Mouse (Mus musculus): ENCODE results near the gene Elovl2. TPM values are rescaled to one million over a fixed set of nuclear protein-coding genes. Genes with fewer than 3 reads are reported as not detected.

The Elovl2 gene
- polyA plus RNA-seq, 1 experiment from 2014 or later = 314 TPM

GRCm38 (mm10) chr13:41231389-41231983 lies 11.3 kb upstream of the Elovl2 start:
- no peak overlapping the region for H3K9ac ChIP-seq (replicated peaks)
- no peaks in the 10 kb centered on the region; the same call in 1 of the 2 replicates for H3K4me1 ChIP-seq (ENCODE audit: insufficient read depth)
- H3K4me2 ChIP-seq (ENCODE audit: low read depth, low read length) = no peak overlapping the region
- no peaks in the 10 kb centered on the region for H3K9me3 ChIP-seq (ENCODE audit: low read length)
- WGBS (ENCODE audit: insufficient replicate concordance) = 78% methylated on average over 12 of the region's 12 CpGs
- H3K27me3 ChIP-seq (ENCODE audit: insufficient read depth, low read length) = no peaks in the 10 kb centered on the region
- no peaks in the 10 kb centered on the region for H3K36me3 ChIP-seq (replicated peaks; ENCODE audit: insufficient read depth, low read length)
- no peak for DNase-seq
- no peak for TF ChIP-seq EP300 (IDR thresholded peaks at IDR 0.05; ENCODE audit: low read depth)
- no peak for TF ChIP-seq CTCF (IDR thresholded peaks at IDR 0.05; ENCODE audit: low read depth)
- ATAC-seq = no peak
- H3K4me3 ChIP-seq (ENCODE audit: low read depth, low read length) = no peak overlapping the region
- H3K27ac ChIP-seq (ENCODE audit: low read depth) = peak overlapping the region; percentile 65; the same call in 1 of the 2 replicates

- ATAC-seq (no peak), DNase-seq (no peak)
- whole genome bisulfite sequencing (ENCODE audit: insufficient replicate concordance) = 49% methylated on average over 5 of the region's 5 CpGs
- no peaks in the 10 kb centered on the region for H3K27me3 ChIP-seq (ENCODE audit: insufficient read depth, low read length)
- H3K9me3 ChIP-seq (ENCODE audit: low read length) = no peaks in the 10 kb centered on the region
- H3K36me3 ChIP-seq (replicated peaks; ENCODE audit: insufficient read depth, low read length) = no peaks in the 10 kb centered on the region
- H3K4me3 ChIP-seq (ENCODE audit: low read depth, low read length) = no peak overlapping the region
- no peak overlapping the region for H3K9ac ChIP-seq (replicated peaks)
- H3K4me2 ChIP-seq (ENCODE audit: low read depth, low read length) = no peak overlapping the region
- TF ChIP-seq CTCF (IDR thresholded peaks at IDR 0.05; ENCODE audit: low read depth) (no peak), EP300 (IDR thresholded peaks at IDR 0.05; ENCODE audit: low read depth) (no peak)
- H3K27ac ChIP-seq (ENCODE audit: low read depth) = no peak overlapping the region
- no peaks in the 10 kb centered on the region; the same call in 1 of the 2 replicates for H3K4me1 ChIP-seq (ENCODE audit: insufficient read depth)
Observed at GRCm38 (mm10) chr13:41230256-41230655, 10.1 kb upstream of the Elovl2 start.

GRCm38 (mm10) chr13:41228060-41228459 lies 7.9 kb upstream of the Elovl2 start:
- Histone ChIP-seq H3K4me1 (ENCODE audit: insufficient read depth) (no peaks in the 10 kb centered on the region; the same call in 1 of the 2 replicates), H3K9me3 (ENCODE audit: low read length) (no peaks in the 10 kb centered on the region), H3K4me2 (ENCODE audit: low read depth, low read length) (no peak overlapping the region), H3K9ac (replicated peaks) (no peak overlapping the region), H3K27ac (ENCODE audit: low read depth) (peak overlapping the region; percentile 82), H3K4me3 (ENCODE audit: low read depth, low read length) (no peak overlapping the region), H3K27me3 (ENCODE audit: insufficient read depth, low read length) (no peaks in the 10 kb centered on the region), H3K36me3 (replicated peaks; ENCODE audit: insufficient read depth, low read length) (no peaks in the 10 kb centered on the region)
- ATAC-seq (no peak; the same call in 1 of the 2 replicates), DNase-seq (no peak)
- TF ChIP-seq CTCF (IDR thresholded peaks at IDR 0.05; ENCODE audit: low read depth) = no peak
- TF ChIP-seq EP300 (IDR thresholded peaks at IDR 0.05; ENCODE audit: low read depth) = peak; percentile 68; the same call in 1 of the 2 replicates
- WGBS (ENCODE audit: insufficient replicate concordance) = 64% methylated on average over 5 of the region's 5 CpGs

- Histone ChIP-seq H3K9ac (replicated peaks) (no peak overlapping the region), H3K27ac (ENCODE audit: low read depth) (peak overlapping the region; percentile 82), H3K9me3 (ENCODE audit: low read length) (0 out of 2 replicates have a peak, but pooled peaks cover 5% of the 10 kb centered on the region), H3K4me3 (ENCODE audit: low read depth, low read length) (no peak overlapping the region), H3K36me3 (replicated peaks; ENCODE audit: insufficient read depth, low read length) (no peaks in the 10 kb centered on the region), H3K27me3 (ENCODE audit: insufficient read depth, low read length) (no peaks in the 10 kb centered on the region), H3K4me1 (ENCODE audit: insufficient read depth) (no peaks in the 10 kb centered on the region; the same call in 1 of the 2 replicates), H3K4me2 (ENCODE audit: low read depth, low read length) (no peak overlapping the region)
- ATAC-seq (peak; percentile 84), DNase-seq (peak; percentile 71)
- 56% methylated on average over 5 of the region's 5 CpGs for WGBS (ENCODE audit: insufficient replicate concordance)
- TF ChIP-seq EP300 (IDR thresholded peaks at IDR 0.05; ENCODE audit: low read depth) (peak; percentile 80), CTCF (IDR thresholded peaks at IDR 0.05; ENCODE audit: low read depth) (no peak)
Observed at GRCm38 (mm10) chr13:41226513-41226912, 6.3 kb upstream of the Elovl2 start.

GRCm38 (mm10) chr13:41219687-41220303 lies 410 bp downstream of the Elovl2 start:
- Histone ChIP-seq H3K4me2 (ENCODE audit: low read depth, low read length) (peak overlapping the region; percentile 70), H3K27me3 (ENCODE audit: insufficient read depth, low read length) (peaks cover 5% of the 10 kb centered on the region; the same call in 1 of the 2 replicates), H3K4me3 (ENCODE audit: low read depth, low read length) (peak overlapping the region; percentile 64), H3K4me1 (ENCODE audit: insufficient read depth) (no peaks in the 10 kb centered on the region), H3K27ac (ENCODE audit: low read depth) (peak overlapping the region; percentile 79), H3K36me3 (replicated peaks; ENCODE audit: insufficient read depth, low read length) (no peaks in the 10 kb centered on the region), H3K9me3 (ENCODE audit: low read length) (peaks cover 14% of the 10 kb centered on the region; the same call in 1 of the 2 replicates), H3K9ac (replicated peaks) (peak overlapping the region; percentile 78)
- DNase-seq (no peak), ATAC-seq (no peak; the same call in 1 of the 2 replicates)
- 5% methylated on average over 39 of the region's 39 CpGs for WGBS (ENCODE audit: insufficient replicate concordance)
- TF ChIP-seq EP300 (IDR thresholded peaks at IDR 0.05; ENCODE audit: low read depth) = no peak
- TF ChIP-seq CTCF (IDR thresholded peaks at IDR 0.05; ENCODE audit: low read depth) = no peak

GRCm38 (mm10) chr13:41219056-41219455 lies 1.1 kb downstream of the Elovl2 start:
- peak overlapping the region; percentile 64 for H3K4me3 ChIP-seq (ENCODE audit: low read depth, low read length)
- TF ChIP-seq CTCF (IDR thresholded peaks at IDR 0.05; ENCODE audit: low read depth) (no peak), EP300 (IDR thresholded peaks at IDR 0.05; ENCODE audit: low read depth) (no peak)
- no peak for DNase-seq
- peaks cover 14% of the 10 kb centered on the region; the same call in 1 of the 2 replicates for H3K9me3 ChIP-seq (ENCODE audit: low read length)
- no peaks in the 10 kb centered on the region for H3K4me1 ChIP-seq (ENCODE audit: insufficient read depth)
- 40% methylated on average over 1 of the region's 1 CpGs for WGBS (ENCODE audit: insufficient replicate concordance)
- H3K4me2 ChIP-seq (ENCODE audit: low read depth, low read length) = peak overlapping the region; percentile 70
- no peak for ATAC-seq
- H3K36me3 ChIP-seq (replicated peaks; ENCODE audit: insufficient read depth, low read length) = no peaks in the 10 kb centered on the region
- H3K27ac ChIP-seq (ENCODE audit: low read depth) = peak overlapping the region; percentile 79
- peaks cover 5% of the 10 kb centered on the region; the same call in 1 of the 2 replicates for H3K27me3 ChIP-seq (ENCODE audit: insufficient read depth, low read length)
- H3K9ac ChIP-seq (replicated peaks) = peak overlapping the region; percentile 78
